Mouse (Mus musculus) megakaryocyte, embryonic 14.5 days (primary cell): ENCODE data around the gene Tmco1. TPM values are rescaled to one million over a fixed set of nuclear protein-coding genes. Genes with fewer than 3 reads are reported as not detected.

Experiments
- H3K27me3 ChIP-seq: replicated peaks from 2 replicates; pipeline ENCODE3; 2012; ENCODE audit warnings: inconsistent platforms
- H3K36me3 ChIP-seq: replicated peaks from 2 replicates; pipeline ENCODE3; 2012; ENCODE audit warnings: low read length, inconsistent platforms, mixed read lengths
- H3K4me1 ChIP-seq: 2 replicates; pipeline ENCODE4 v1.6.1; 2012; ENCODE audit warnings: inconsistent platforms
- H3K4me3 ChIP-seq: replicated peaks from 2 replicates; pipeline ENCODE3; 2012; ENCODE audit warnings: moderate library complexity, mild to moderate bottlenecking, inconsistent platforms
- H3K9me3 ChIP-seq: 2 replicates; pipeline ENCODE4 v1.6.1; 2012; ENCODE audit warnings: inconsistent platforms
- FLI1 ChIP-seq: IDR thresholded peaks from 2 replicates; pipeline ENCODE4 v1.6.1; 2012; ENCODE audit warnings: low read length, inconsistent platforms, mixed read lengths
- GATA1 ChIP-seq: IDR thresholded peaks from 3 replicates; pipeline ENCODE4 v1.6.1; 2012; ENCODE audit warnings: mixed read lengths, low read length, inconsistent platforms, borderline replicate concordance
- polyA plus RNA-seq: library from polyadenylated mRNA; stranded (reverse); fragments of >175 nt; gene quantifications from 2 replicates; pipeline ENCODE4 v1.2.3, GENCODE M21; 2012; ENCODE audit warnings: low replicate concordance; ENCODE audit not compliant: insufficient read depth

The Tmco1 gene
- polyA plus RNA-seq, result 15.5 and 56.2 TPM in 2 replicates

- Histone ChIP-seq H3K9me3 (no peaks in the 10 kb centered on the region), H3K36me3 (peaks cover 28% of the 10 kb centered on the region), H3K4me1 (peaks cover 72% of the 10 kb centered on the region), H3K4me3 (peak within 1 kb of the TSS; percentile 94), H3K27me3 (no peaks in the 10 kb centered on the region)
- TF ChIP-seq FLI1, result peak; percentile 78; the same call in 1 of the 2 replicates
- no peak for TF ChIP-seq GATA1
Measured at GRCm38 (mm10) chr1:167308261-167309054, at the start of gene Tmco1. Tmco1 (plus strand) TSS chr1:167308378.

- H3K9me3 ChIP-seq, result no peaks in the 10 kb centered on the region
- peak overlapping the region; percentile 83 for H3K4me3 ChIP-seq
- peaks cover 59% of the 10 kb centered on the region for H3K36me3 ChIP-seq
- TF ChIP-seq GATA1 (no peak), FLI1 (no peak)
- peaks cover 91% of the 10 kb centered on the region for H3K4me1 ChIP-seq
- no peaks in the 10 kb centered on the region for H3K27me3 ChIP-seq
Measured at GRCm38 (mm10) chr1:167259702-167260101, 48.5 kb upstream of the Tmco1 start.

GRCm38 (mm10) chr1:167261750-167262149 lies 46.4 kb upstream of the Tmco1 start:
- H3K4me1 ChIP-seq, result peaks cover 91% of the 10 kb centered on the region
- peaks cover 59% of the 10 kb centered on the region for H3K36me3 ChIP-seq
- H3K27me3 ChIP-seq, result no peaks in the 10 kb centered on the region
- no peaks in the 10 kb centered on the region for H3K9me3 ChIP-seq
- no peak for TF ChIP-seq GATA1
- TF ChIP-seq FLI1, result no peak
- no peak overlapping the region for H3K4me3 ChIP-seq

- Histone ChIP-seq H3K9me3 (no peaks in the 10 kb centered on the region), H3K4me1 (peaks cover 91% of the 10 kb centered on the region), H3K36me3 (peaks cover 59% of the 10 kb centered on the region), H3K4me3 (no peak overlapping the region), H3K27me3 (no peaks in the 10 kb centered on the region)
- TF ChIP-seq FLI1, result no peak
- TF ChIP-seq GATA1, result no peak
Measured at GRCm38 (mm10) chr1:167262489-167263041, 45.6 kb upstream of the Tmco1 start.

- Histone ChIP-seq H3K27me3 (no peaks in the 10 kb centered on the region), H3K36me3 (peaks cover 54% of the 10 kb centered on the region)
- TF ChIP-seq GATA1 (no peak), FLI1 (no peak)
Measured at GRCm38 (mm10) chr1:167265366-167265765, 42.8 kb upstream of the Tmco1 start.

GRCm38 (mm10) chr1:167266720-167267119 lies 41.5 kb upstream of the Tmco1 start:
- peaks cover 48% of the 10 kb centered on the region for H3K36me3 ChIP-seq
- peaks cover 98% of the 10 kb centered on the region for H3K4me1 ChIP-seq
- H3K4me3 ChIP-seq, result no peak overlapping the region
- TF ChIP-seq FLI1, result no peak
- TF ChIP-seq GATA1, result no peak
- H3K9me3 ChIP-seq, result no peaks in the 10 kb centered on the region
- H3K27me3 ChIP-seq, result no peaks in the 10 kb centered on the region

More at GRCm38 (mm10) chr1:167265366-167265765, 42.8 kb upstream of the Tmco1 start:
- Histone ChIP-seq H3K9me3 (no peaks in the 10 kb centered on the region), H3K4me3 (no peak overlapping the region), H3K4me1 (peaks cover 97% of the 10 kb centered on the region)

GRCm38 (mm10) chr1:167268360-167269063 lies 39.7 kb upstream of the Tmco1 start:
- no peak for TF ChIP-seq GATA1
- TF ChIP-seq FLI1, result no peak
- Histone ChIP-seq H3K9me3 (no peaks in the 10 kb centered on the region), H3K4me1 (peaks cover 99% of the 10 kb centered on the region), H3K4me3 (peak overlapping the region; percentile 89), H3K36me3 (peaks cover 37% of the 10 kb centered on the region), H3K27me3 (no peaks in the 10 kb centered on the region)

- H3K4me3 ChIP-seq, result peak overlapping the region; percentile 89
- H3K36me3 ChIP-seq, result peaks cover 34% of the 10 kb centered on the region
- H3K27me3 ChIP-seq, result no peaks in the 10 kb centered on the region
- H3K9me3 ChIP-seq, result no peaks in the 10 kb centered on the region
- H3K4me1 ChIP-seq, result peaks cover 100% of the 10 kb centered on the region
- TF ChIP-seq GATA1, result no peak
- TF ChIP-seq FLI1, result no peak
Measured at GRCm38 (mm10) chr1:167269350-167269811, 38.8 kb upstream of the Tmco1 start.

- Histone ChIP-seq H3K4me1 (peaks cover 100% of the 10 kb centered on the region), H3K4me3 (peak overlapping the region; percentile 89), H3K9me3 (no peaks in the 10 kb centered on the region), H3K36me3 (peaks cover 32% of the 10 kb centered on the region), H3K27me3 (no peaks in the 10 kb centered on the region)
- TF ChIP-seq FLI1 (no peak), GATA1 (no peak)
Measured at GRCm38 (mm10) chr1:167269856-167270270, 38.3 kb upstream of the Tmco1 start.
